Mouse (Mus musculus) embryonic facial prominence, embryonic 11.5 days (tissue): ENCODE measurements at regions not wholly inside any gene's neighbourhood (a gene's known extent, or its start where the extent isn't known, plus 50 kb on each side); places are given as distances from the start of the nearest gene placed in this dataset.

Experiments
- ATAC-seq: fragments of 200-750 bp; cut with Nextera tagmentation; replicated peaks from 2 replicates; pipeline ENCODE4 v1.8.0; 2017; ENCODE audit warnings: low read depth; ENCODE audit not compliant: insufficient number of reproducible peaks, low FRiP score, low TSS enrichment
- DNase-seq: peaks from one replicate; pipeline ENCODE4 v3.0.0-alpha.2; 2015; ENCODE audit warnings: low spot score
- H3K27ac ChIP-seq: fragments of 300-500 bp; sonication (generic); replicated peaks from 2 replicates; pipeline ENCODE4 v1.5.1; 2014; ENCODE audit warnings: mild to moderate bottlenecking, low read depth, low read length, control low read depth
- H3K27me3 ChIP-seq: fragments of 300-500 bp; sonication (generic); 2 replicates; pipeline ENCODE4 v1.6.1; 2014; ENCODE audit warnings: mild to moderate bottlenecking, low read length, moderate library complexity, mixed read lengths; ENCODE audit not compliant: control insufficient read depth, insufficient read depth
- H3K36me3 ChIP-seq: fragments of 300-500 bp; sonication (generic); replicated peaks from 2 replicates; pipeline ENCODE4 v1.6.1; 2014; ENCODE audit warnings: low read depth, mild to moderate bottlenecking, low read length, moderate library complexity, mixed read lengths; ENCODE audit not compliant: control insufficient read depth, insufficient read depth
- H3K4me1 ChIP-seq: fragments of 300-500 bp; sonication (generic); 2 replicates; pipeline ENCODE4 v1.6.1; 2014; ENCODE audit warnings: low read length, mixed read lengths; ENCODE audit not compliant: control insufficient read depth, insufficient read depth
- H3K4me2 ChIP-seq: fragments of 300-500 bp; sonication (generic); 2 replicates; pipeline ENCODE4 v1.6.1; 2014; ENCODE audit warnings: low read depth, mild to moderate bottlenecking, control low read depth, low read length, moderate library complexity
- H3K4me3 ChIP-seq: fragments of 300-500 bp; sonication (generic); 2 replicates; pipeline ENCODE4 v1.5.1; 2014; ENCODE audit warnings: low read depth, low read length, control low read depth
- H3K9ac ChIP-seq: fragments of 300-500 bp; sonication (generic); replicated peaks from 2 replicates; pipeline ENCODE4 v1.6.1; 2014; ENCODE audit warnings: mild to moderate bottlenecking, control low read depth, low read length
- H3K9me3 ChIP-seq: fragments of 300-500 bp; sonication (generic); replicated peaks from 2 replicates; pipeline ENCODE4 v1.6.1; 2016; ENCODE audit warnings: mild to moderate bottlenecking, low read length, inconsistent platforms, mixed read lengths; ENCODE audit not compliant: control insufficient read depth
- WGBS: fragments of 180-500 bp; shearing (Covaris S2); extraction: QIAGEN DNeasy Blood & Tissue Kit; methylation state at CpG from one replicate; pipeline ENCODE4 v1.1.7; 2014; 5-methylcytosine and 5-hydroxymethylcytosine counted together

GRCm38 (mm10) chr5:149845256-149845655, 167.2 kb downstream of the B3glct start:
- H3K4me1 ChIP-seq: no peaks in the 10 kb centered on the region
- DNase-seq: no peak

GRCm38 (mm10) chr5:149848465-149848864, 170.0 kb upstream of the Rxfp2 start:
- Histone ChIP-seq H3K4me3 (no peak overlapping the region), H3K4me1 (no peaks in the 10 kb centered on the region), H3K4me2 (no peak overlapping the region), H3K9me3 (no peaks in the 10 kb centered on the region), H3K27ac (no peak overlapping the region), H3K9ac (no peak overlapping the region), H3K36me3 (no peaks in the 10 kb centered on the region), H3K27me3 (no peaks in the 10 kb centered on the region)
- WGBS: 85% methylated on average over 3 of the region's 3 CpGs
- no peak for ATAC-seq
- DNase-seq: no peak

More at GRCm38 (mm10) chr5:149845256-149845655, 167.2 kb downstream of the B3glct start:
- H3K27ac ChIP-seq: no peak overlapping the region
- H3K36me3 ChIP-seq: no peaks in the 10 kb centered on the region
- no peak overlapping the region for H3K4me3 ChIP-seq
- H3K9me3 ChIP-seq: no peaks in the 10 kb centered on the region
- no peak overlapping the region for H3K4me2 ChIP-seq
- no peak overlapping the region for H3K9ac ChIP-seq
- H3K27me3 ChIP-seq: no peaks in the 10 kb centered on the region
- ATAC-seq: no peak
- 79% methylated on average over 8 of the region's 8 CpGs for WGBS

DNA sequence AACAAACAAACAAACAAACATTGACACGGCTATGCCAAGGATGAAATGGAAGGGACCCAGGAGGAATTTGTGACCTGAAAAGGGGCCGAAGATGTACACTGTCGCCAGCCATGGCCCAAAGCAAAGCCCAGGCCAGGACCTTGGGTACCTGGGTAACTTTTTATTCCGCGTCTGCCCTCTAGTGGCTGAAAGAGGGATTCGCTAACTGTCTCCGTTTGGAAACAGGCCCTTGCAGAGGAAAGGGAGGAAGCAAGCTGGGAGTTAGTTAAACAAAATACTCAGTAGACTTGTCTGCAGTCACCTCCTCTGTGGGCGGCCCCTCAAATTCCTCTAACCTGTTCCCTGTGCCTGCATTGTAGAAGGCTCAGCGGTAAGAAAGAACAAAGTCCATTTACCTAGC, 167.5 kb upstream of the Rxfp2 start:
- H3K4me1 ChIP-seq: no peaks in the 10 kb centered on the region
- H3K36me3 ChIP-seq: no peaks in the 10 kb centered on the region
- no peaks in the 10 kb centered on the region for H3K27me3 ChIP-seq
- H3K9ac ChIP-seq: no peak overlapping the region
- no peak overlapping the region for H3K27ac ChIP-seq
- no peak overlapping the region for H3K4me2 ChIP-seq
- H3K9me3 ChIP-seq: no peaks in the 10 kb centered on the region
- ATAC-seq (no peak), DNase-seq (peak; percentile 87)
- WGBS: 12% methylated on average over 9 of the region's 9 CpGs
- H3K4me3 ChIP-seq: no peak overlapping the region

GRCm38 (mm10) chr5:149852516-149852915, 166.0 kb upstream of the Rxfp2 start:
- 57% methylated on average over 16 of the region's 16 CpGs for WGBS
- Histone ChIP-seq H3K36me3 (no peaks in the 10 kb centered on the region), H3K4me2 (no peak overlapping the region), H3K27ac (no peak overlapping the region), H3K4me1 (no peaks in the 10 kb centered on the region), H3K9me3 (no peaks in the 10 kb centered on the region), H3K4me3 (no peak overlapping the region), H3K27me3 (no peaks in the 10 kb centered on the region), H3K9ac (no peak overlapping the region)
- no peak for ATAC-seq
- no peak for DNase-seq

DNA sequence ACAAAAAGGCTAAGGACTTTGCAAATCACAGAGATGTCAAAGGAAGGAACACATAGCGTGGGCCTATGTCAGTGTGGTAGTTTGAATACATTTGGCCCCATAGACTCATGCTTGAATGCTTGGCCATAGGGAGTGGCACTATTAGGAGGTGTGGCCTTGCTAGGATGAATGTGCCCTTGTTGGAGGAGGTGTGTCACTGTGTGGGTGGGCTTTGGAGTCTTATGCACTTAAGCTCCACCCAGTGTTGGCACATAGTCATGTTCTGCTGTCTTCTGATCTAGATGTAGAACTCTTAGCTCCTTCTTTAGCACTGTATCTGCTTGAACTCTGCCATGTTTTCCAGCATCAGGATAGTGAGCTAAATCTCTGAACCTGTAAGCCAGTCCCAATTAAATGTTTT, 162.4 kb upstream of the Rxfp2 start:
- no peaks in the 10 kb centered on the region for H3K9me3 ChIP-seq
- H3K9ac ChIP-seq: no peak overlapping the region
- H3K27ac ChIP-seq: no peak overlapping the region
- no peak for ATAC-seq
- no peak for DNase-seq
- no peaks in the 10 kb centered on the region for H3K36me3 ChIP-seq
- WGBS: 82% methylated on average over 1 of the region's 1 CpGs
- H3K4me3 ChIP-seq: no peak overlapping the region
- H3K27me3 ChIP-seq: no peaks in the 10 kb centered on the region
- H3K4me2 ChIP-seq: no peak overlapping the region
- H3K4me1 ChIP-seq: no peaks in the 10 kb centered on the region

DNA sequence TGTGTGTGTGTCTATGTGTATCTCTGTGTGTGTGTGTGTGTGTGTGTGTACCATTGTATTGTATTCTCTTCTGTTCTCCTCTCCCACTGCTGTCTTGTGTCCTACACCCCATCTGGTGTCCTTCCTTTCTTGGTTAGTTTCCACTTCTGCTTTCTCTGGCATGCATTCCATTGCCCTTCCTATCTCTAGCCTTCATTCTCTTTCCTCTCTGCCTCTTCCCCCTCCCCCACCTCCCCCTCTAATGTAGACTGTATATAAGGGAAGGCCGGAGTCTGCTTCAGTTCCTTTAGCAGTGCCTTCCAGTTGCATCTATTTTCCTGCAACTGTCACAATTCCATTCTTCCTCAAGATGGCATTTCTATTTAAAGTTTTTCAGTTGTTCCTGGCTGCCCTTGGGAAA, 161.5 kb upstream of the Rxfp2 start:
- H3K4me2 ChIP-seq: no peak overlapping the region
- H3K4me3 ChIP-seq: no peak overlapping the region
- H3K4me1 ChIP-seq: no peaks in the 10 kb centered on the region
- H3K9me3 ChIP-seq: no peaks in the 10 kb centered on the region
- ATAC-seq: no peak
- H3K27me3 ChIP-seq: no peaks in the 10 kb centered on the region
- 70% methylated on average over 1 of the region's 1 CpGs for WGBS
- H3K27ac ChIP-seq: no peak overlapping the region
- H3K9ac ChIP-seq: no peak overlapping the region
- H3K36me3 ChIP-seq: no peaks in the 10 kb centered on the region
- DNase-seq: no peak

- H3K27ac ChIP-seq: no peak overlapping the region
- no peaks in the 10 kb centered on the region for H3K27me3 ChIP-seq
- H3K4me2 ChIP-seq: no peak overlapping the region
- no peaks in the 10 kb centered on the region for H3K36me3 ChIP-seq
- no peaks in the 10 kb centered on the region for H3K9me3 ChIP-seq
- H3K4me1 ChIP-seq: no peaks in the 10 kb centered on the region
- H3K9ac ChIP-seq: no peak overlapping the region
- H3K4me3 ChIP-seq: no peak overlapping the region
- 44% methylated on average over 4 of the region's 4 CpGs for WGBS
- ATAC-seq (peak; percentile 56), DNase-seq (peak; percentile 70)
Measured at GRCm38 (mm10) chr5:149861489-149861962, 156.9 kb upstream of the Rxfp2 start.

DNA sequence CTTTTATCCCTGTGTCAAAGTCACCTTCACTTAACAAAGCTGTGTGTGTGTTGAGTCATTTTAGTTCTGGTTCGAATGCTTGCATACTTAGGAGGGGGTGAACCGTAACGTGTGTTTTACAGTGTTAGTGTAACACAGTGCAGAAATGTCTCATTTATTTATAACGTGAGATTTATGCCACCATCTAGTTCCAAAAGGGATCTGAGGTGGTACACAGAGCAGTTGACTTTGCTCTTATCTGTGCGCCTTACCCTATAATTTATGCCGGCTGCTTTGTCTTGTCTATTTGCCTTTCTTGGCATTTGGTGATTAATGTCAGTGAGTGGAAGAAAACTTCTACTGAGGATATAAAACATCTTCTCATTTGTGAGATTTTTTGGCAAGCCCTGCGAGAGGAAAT, 150.5 kb upstream of the Rxfp2 start:
- H3K36me3 ChIP-seq: no peaks in the 10 kb centered on the region
- H3K27ac ChIP-seq: no peak overlapping the region
- no peak for DNase-seq
- no peaks in the 10 kb centered on the region for H3K9me3 ChIP-seq
- no peaks in the 10 kb centered on the region for H3K27me3 ChIP-seq
- no peak overlapping the region for H3K4me2 ChIP-seq
- 93% methylated on average over 7 of the region's 7 CpGs for WGBS
- no peak for ATAC-seq
- no peak overlapping the region for H3K9ac ChIP-seq
- H3K4me3 ChIP-seq: no peak overlapping the region
- no peaks in the 10 kb centered on the region for H3K4me1 ChIP-seq
